Mouse (Mus musculus) limb, embryonic 13.5 days (tissue): ENCODE results near the gene Kif26b. TPM values are rescaled to one million over a fixed set of nuclear protein-coding genes. Genes with fewer than 3 reads are reported as not detected.
A peak's percentile ranks its signal among the peaks of the same experiment; 100 is the strongest.

Source experiments
- ATAC-seq: fragments of 200-750 bp; cut with Nextera tagmentation; 2 replicates; pipeline ENCODE4 v1.8.0; 2017; ENCODE audit warnings: low read depth, moderate number of reproducible peaks, moderate TSS enrichment; ENCODE audit not compliant: low FRiP score
- H3K27ac ChIP-seq: fragments of 300-500 bp; sonication (generic); 2 replicates; pipeline ENCODE4 v1.5.1; 2015; ENCODE audit warnings: inconsistent platforms, mild to moderate bottlenecking, moderate library complexity
- H3K27me3 ChIP-seq: fragments of 300-500 bp; sonication (generic); 2 replicates; pipeline ENCODE4 v1.6.1; 2015; ENCODE audit warnings: mild to moderate bottlenecking, inconsistent platforms
- H3K36me3 ChIP-seq: fragments of 300-500 bp; sonication (generic); 2 replicates; pipeline ENCODE4 v1.6.1; 2015; ENCODE audit warnings: inconsistent platforms, mild to moderate bottlenecking, moderate library complexity
- H3K4me1 ChIP-seq: fragments of 300-500 bp; sonication (generic); 2 replicates; pipeline ENCODE4 v1.6.1; 2015; ENCODE audit warnings: inconsistent platforms
- H3K4me2 ChIP-seq: fragments of 300-500 bp; sonication (generic); replicated peaks from 2 replicates; pipeline ENCODE4 v1.6.1; 2015; ENCODE audit warnings: inconsistent platforms, mild to moderate bottlenecking, moderate library complexity
- H3K4me3 ChIP-seq: fragments of 300-500 bp; sonication (generic); 2 replicates; pipeline ENCODE4 v1.5.1; 2015; ENCODE audit warnings: moderate library complexity, mild to moderate bottlenecking, inconsistent platforms
- H3K9ac ChIP-seq: fragments of 300-500 bp; sonication (generic); 2 replicates; pipeline ENCODE4 v1.6.1; 2015; ENCODE audit warnings: mild to moderate bottlenecking, inconsistent platforms
- H3K9me3 ChIP-seq: fragments of 300-500 bp; sonication (generic); 2 replicates; pipeline ENCODE4 v1.6.1; 2016; ENCODE audit warnings: inconsistent platforms
- WGBS: fragments of 180-500 bp; shearing (Covaris S2); methylation state at CpG from one replicate; pipeline ENCODE4 v1.1.7; 2015; 5-methylcytosine and 5-hydroxymethylcytosine counted together
- polyA plus RNA-seq: library from polyadenylated mRNA; unstranded; fragments of >200 nt; fragmentation: Nextera tagmentation; extraction: Ambion mirVana; gene quantifications from 2 replicates; pipeline ENCODE4 v1.2.1, GENCODE M21; 2015

The Kif26b gene
- polyA plus RNA-seq, 1 experiment from 2014 or later = 13.3 TPM

DNA sequence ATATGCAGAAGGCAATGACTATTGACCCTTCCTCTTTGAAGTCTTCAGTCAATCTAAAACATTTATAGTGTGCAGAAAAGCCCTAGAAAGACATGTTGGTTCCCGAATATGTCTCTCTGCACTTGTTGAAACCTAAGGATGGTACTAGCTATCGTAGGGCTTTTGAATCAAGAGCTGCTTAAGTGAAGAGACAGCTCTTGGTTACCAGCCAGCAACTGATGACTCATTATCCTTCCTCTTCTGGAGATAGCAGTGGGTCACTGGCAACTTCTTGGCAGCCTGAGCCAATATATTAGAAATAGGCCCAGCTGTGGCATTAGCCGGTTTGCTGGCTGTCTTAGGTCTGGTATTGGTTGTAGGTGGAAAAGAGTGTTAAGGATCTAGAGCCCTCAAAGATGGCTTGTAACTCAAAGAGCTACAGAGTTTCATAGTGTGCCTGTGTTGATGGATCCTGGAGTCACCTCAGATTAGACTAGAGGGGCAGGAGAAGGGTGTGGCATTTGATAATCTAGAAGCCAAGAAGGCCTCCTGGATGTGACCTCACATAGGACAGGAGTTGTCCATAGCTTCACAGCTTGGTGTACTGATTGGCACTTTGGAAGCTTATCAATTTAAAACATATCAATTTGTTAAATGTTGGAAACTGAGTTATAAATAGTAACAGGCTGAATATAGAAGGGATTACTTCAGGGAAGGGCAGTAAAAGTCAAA is 146.8 kb downstream of the Kif26b start:
- H3K4me2 ChIP-seq = no peak overlapping the region
- no peak for ATAC-seq
- H3K27ac ChIP-seq = no peak overlapping the region
- H3K4me3 ChIP-seq = no peak overlapping the region
- H3K36me3 ChIP-seq = peaks cover 11% of the 10 kb centered on the region
- H3K27me3 ChIP-seq = peaks cover 18% of the 10 kb centered on the region; the same call in 1 of the 2 replicates
- WGBS = 90% methylated on average over 3 of the region's 3 CpGs
- no peaks in the 10 kb centered on the region for H3K9me3 ChIP-seq
- H3K9ac ChIP-seq = no peak overlapping the region
- H3K4me1 ChIP-seq = peaks cover 37% of the 10 kb centered on the region

DNA sequence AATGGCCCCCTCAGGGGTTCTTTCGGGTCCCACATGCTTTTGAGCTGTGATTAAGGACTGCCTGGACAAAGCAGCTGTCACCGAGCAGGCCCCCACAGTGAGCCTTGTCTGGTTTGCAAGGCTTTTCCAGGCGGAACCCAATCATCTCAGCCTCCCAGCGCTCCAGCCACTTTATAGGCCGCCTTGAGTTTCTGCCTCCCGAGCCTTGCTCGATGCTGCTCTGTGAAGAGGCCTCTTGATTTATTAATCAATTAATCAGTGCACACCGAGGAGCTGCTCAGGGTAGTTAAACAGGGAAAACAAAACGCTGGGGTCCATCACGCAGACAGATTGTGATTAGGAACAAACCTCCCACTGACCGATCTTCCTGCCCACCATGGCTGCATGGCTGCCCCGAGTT is 148.2 kb downstream of the Kif26b start:
- H3K9ac ChIP-seq = no peak overlapping the region
- peaks cover 14% of the 10 kb centered on the region for H3K36me3 ChIP-seq
- H3K4me3 ChIP-seq = no peak overlapping the region
- WGBS = 20% methylated on average over 12 of the region's 12 CpGs
- H3K27ac ChIP-seq = no peak overlapping the region
- peaks cover 15% of the 10 kb centered on the region; the same call in 1 of the 2 replicates for H3K27me3 ChIP-seq
- no peaks in the 10 kb centered on the region for H3K9me3 ChIP-seq
- no peak overlapping the region for H3K4me2 ChIP-seq
- ATAC-seq = no peak
- peaks cover 33% of the 10 kb centered on the region for H3K4me1 ChIP-seq

DNA sequence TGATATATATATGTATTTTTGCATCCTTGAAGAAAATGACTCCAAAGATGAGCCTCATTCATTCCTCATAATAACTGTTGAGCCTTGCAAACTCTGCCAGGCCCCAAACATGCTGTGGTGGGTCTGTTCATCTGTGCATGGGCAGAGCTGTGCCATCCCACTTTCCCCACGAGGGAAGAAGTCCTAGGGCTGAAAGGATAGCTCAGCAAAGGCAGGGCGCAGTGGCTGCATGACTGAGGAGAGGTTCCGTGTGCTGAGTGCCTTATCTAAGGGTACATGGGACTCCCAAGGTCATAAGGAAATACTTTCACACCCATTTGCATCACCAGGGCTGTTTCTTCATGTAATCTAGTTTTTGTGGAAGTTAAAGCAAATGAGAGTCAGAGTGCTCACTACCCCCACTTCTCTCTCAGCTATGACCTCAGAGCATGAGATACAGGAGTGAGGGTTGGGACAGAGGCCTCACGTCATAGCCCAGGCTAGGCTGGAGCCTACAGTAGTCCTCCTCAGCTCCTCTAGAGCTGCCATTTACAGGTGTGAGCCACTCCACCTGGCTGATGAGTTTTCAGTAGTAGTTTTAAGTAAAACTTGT is 148.8 kb downstream of the Kif26b start:
- no peak overlapping the region for H3K9ac ChIP-seq
- 75% methylated on average over 4 of the region's 4 CpGs for WGBS
- ATAC-seq = no peak
- no peaks in the 10 kb centered on the region for H3K9me3 ChIP-seq
- H3K36me3 ChIP-seq = peaks cover 14% of the 10 kb centered on the region
- H3K4me1 ChIP-seq = peaks cover 28% of the 10 kb centered on the region
- H3K4me3 ChIP-seq = no peak overlapping the region
- H3K4me2 ChIP-seq = no peak overlapping the region
- peaks cover 15% of the 10 kb centered on the region; the same call in 1 of the 2 replicates for H3K27me3 ChIP-seq
- H3K27ac ChIP-seq = no peak overlapping the region

GRCm38 (mm10) chr1:178683631-178684030 is 154.7 kb downstream of the Kif26b start:
- Histone ChIP-seq H3K4me2 (no peak overlapping the region), H3K27me3 (peaks cover 22% of the 10 kb centered on the region; the same call in 1 of the 2 replicates), H3K4me1 (peaks cover 11% of the 10 kb centered on the region), H3K9me3 (no peaks in the 10 kb centered on the region), H3K27ac (no peak overlapping the region), H3K4me3 (no peak overlapping the region), H3K36me3 (peaks cover 13% of the 10 kb centered on the region), H3K9ac (no peak overlapping the region)
- 37% methylated on average over 10 of the region's 10 CpGs for WGBS
- peak; percentile 49; the same call in 1 of the 2 replicates for ATAC-seq

DNA sequence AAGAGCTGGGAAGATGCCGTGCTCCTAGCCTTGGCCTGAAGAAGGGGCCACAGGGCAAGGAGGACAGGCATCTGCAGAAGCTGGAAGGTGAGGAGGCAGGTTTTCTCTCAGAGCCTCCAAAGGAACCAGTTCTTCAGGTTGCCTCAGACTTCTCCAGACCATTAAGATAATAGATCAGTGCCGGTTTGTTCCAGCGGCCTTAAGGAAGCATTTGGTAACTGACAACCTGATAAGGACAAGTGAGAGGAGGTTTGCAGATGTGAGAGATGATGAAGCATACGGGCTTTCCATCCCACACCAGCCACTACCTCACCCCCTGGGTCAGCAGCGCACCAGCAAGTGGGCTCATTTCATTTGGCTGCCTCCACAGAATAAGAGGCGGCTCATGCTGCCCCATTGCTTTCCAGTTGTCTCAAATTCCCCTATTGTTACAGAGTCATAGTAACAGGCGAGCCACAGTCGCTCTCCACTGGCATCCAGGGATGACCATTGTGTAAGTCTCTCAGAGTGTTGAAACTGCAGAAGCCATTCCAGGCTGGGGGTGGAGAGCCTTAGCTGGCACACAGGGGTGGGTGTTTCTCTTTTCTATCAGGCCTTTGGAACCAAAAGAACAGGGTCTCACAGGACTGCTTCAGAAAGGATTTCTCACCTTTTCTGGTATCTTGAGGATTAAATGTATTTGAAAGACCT is 156.2 kb downstream of the Kif26b start:
- no peak overlapping the region for H3K27ac ChIP-seq
- no peak overlapping the region for H3K4me2 ChIP-seq
- peaks cover 21% of the 10 kb centered on the region for H3K4me1 ChIP-seq
- 0 out of 2 replicates have a peak, but pooled peaks cover 3% of the 10 kb centered on the region for H3K36me3 ChIP-seq
- WGBS = 80% methylated on average over 8 of the region's 8 CpGs
- peaks cover 18% of the 10 kb centered on the region; the same call in 1 of the 2 replicates for H3K27me3 ChIP-seq
- H3K9ac ChIP-seq = no peak overlapping the region
- H3K4me3 ChIP-seq = no peak overlapping the region
- no peaks in the 10 kb centered on the region for H3K9me3 ChIP-seq
- ATAC-seq = no peak

DNA sequence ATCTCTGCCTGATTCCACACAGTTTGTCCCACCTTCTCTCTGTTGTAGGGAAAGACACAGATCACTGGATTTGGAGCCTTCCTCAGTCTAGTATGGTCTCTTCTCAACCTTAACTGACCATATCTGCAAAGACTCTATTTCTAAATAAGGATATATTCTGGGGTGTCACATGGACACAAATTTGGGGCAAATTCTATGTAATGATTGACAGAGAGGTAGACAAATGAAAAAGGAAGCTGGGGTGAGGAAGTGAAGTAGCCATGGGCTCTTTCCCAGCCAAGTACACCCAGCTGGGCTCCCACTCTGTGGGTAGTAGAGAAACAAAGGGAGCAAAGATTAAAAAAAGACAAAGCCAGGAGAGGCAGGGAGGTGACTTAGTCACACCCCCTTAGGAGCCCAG is 158.0 kb downstream of the Kif26b start:
- ATAC-seq = no peak
- no peak overlapping the region for H3K9ac ChIP-seq
- no peak overlapping the region for H3K4me3 ChIP-seq
- peaks cover 29% of the 10 kb centered on the region for H3K27me3 ChIP-seq
- peaks cover 32% of the 10 kb centered on the region for H3K4me1 ChIP-seq
- H3K4me2 ChIP-seq = no peak overlapping the region
- H3K9me3 ChIP-seq = no peaks in the 10 kb centered on the region
- H3K36me3 ChIP-seq = no peaks in the 10 kb centered on the region
- H3K27ac ChIP-seq = no peak overlapping the region

DNA sequence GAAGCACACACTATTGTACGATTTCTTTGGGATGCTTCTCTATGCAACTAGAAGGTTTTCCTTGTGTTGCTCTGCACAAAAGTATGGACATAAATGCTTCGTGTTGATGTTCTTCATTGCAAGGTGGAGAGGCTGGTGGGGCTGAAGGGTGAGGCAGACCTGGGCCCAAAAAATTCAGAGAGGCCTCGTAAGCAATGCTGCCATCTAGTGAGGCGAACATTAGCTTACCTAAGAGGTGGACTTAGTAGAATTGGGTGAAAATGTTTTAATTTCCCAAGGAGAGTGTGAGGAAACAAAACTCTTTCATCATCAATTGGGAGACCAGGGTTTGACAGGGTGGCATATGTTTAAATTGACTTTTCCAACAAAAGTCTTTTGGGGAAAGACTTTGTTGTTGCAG is 160.6 kb downstream of the Kif26b start:
- Histone ChIP-seq H3K4me3 (no peak overlapping the region), H3K4me2 (no peak overlapping the region), H3K27ac (no peak overlapping the region), H3K27me3 (peaks cover 42% of the 10 kb centered on the region), H3K9ac (no peak overlapping the region), H3K4me1 (peaks cover 21% of the 10 kb centered on the region; the same call in 1 of the 2 replicates), H3K36me3 (no peaks in the 10 kb centered on the region), H3K9me3 (no peaks in the 10 kb centered on the region)
- WGBS = 52% methylated on average over 4 of the region's 4 CpGs
- no peak for ATAC-seq

DNA sequence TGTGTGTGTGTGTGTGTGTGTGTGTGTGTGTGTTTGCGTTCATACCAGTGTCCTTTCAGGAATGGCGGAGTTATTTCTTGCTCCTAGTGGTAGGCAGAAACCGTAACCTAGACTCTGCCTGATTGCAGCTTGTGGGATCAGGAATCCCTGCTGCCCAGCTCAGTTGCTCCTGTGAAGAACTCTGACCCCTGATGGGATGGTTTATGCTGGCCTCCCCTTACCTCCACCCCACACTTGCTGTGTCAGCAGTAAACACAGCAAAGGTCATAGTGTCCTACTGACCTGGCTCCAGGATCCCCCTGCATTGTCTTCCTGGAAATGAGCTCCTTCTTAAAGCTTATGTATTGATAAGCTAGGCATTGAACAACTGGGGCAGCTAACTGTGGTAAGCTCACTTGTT is 162.8 kb downstream of the Kif26b start:
- WGBS = 96% methylated on average over 3 of the region's 3 CpGs
- Histone ChIP-seq H3K9ac (no peak overlapping the region), H3K27me3 (peaks cover 48% of the 10 kb centered on the region), H3K27ac (no peak overlapping the region), H3K4me3 (no peak overlapping the region), H3K4me1 (peaks cover 21% of the 10 kb centered on the region; the same call in 1 of the 2 replicates), H3K4me2 (no peak overlapping the region), H3K36me3 (no peaks in the 10 kb centered on the region), H3K9me3 (no peaks in the 10 kb centered on the region)
- ATAC-seq = no peak

DNA sequence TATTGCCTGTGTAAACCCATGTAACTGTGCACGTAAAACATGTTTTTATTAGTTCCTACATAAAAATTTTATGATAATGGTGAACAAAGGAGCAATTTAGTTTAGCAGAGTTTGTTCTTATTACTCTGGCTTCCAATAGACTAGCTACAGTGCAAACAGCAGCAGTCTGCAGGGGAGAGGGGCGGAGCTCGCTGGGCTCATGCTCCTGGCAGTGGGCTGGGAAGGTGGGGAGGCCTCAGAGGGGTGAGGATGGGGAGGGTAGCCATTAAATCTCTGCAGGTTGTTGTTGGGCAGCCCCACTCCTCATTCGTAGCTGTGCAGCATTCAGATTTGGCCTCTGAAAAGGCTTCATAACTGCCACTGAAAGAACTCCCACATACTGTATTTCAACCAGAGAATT is 171.2 kb downstream of the Kif26b start:
- WGBS = 21% methylated on average over 4 of the region's 4 CpGs
- Histone ChIP-seq H3K4me2 (no peak overlapping the region), H3K9me3 (no peaks in the 10 kb centered on the region), H3K27ac (no peak overlapping the region), H3K4me3 (no peak overlapping the region), H3K27me3 (peaks cover 70% of the 10 kb centered on the region), H3K4me1 (peaks cover 12% of the 10 kb centered on the region), H3K9ac (no peak overlapping the region), H3K36me3 (no peaks in the 10 kb centered on the region)
- ATAC-seq = peak; percentile 85

- WGBS = 65% methylated on average over 8 of the region's 8 CpGs
- Histone ChIP-seq H3K27ac (no peak overlapping the region), H3K4me1 (peaks cover 20% of the 10 kb centered on the region), H3K27me3 (peaks cover 49% of the 10 kb centered on the region), H3K9ac (no peak overlapping the region), H3K4me3 (no peak overlapping the region), H3K9me3 (no peaks in the 10 kb centered on the region), H3K36me3 (no peaks in the 10 kb centered on the region), H3K4me2 (no peak overlapping the region)
- no peak for ATAC-seq
These were observed 174.6 kb downstream of the Kif26b start for GRCm38 (mm10) chr1:178703496-178703895.

DNA sequence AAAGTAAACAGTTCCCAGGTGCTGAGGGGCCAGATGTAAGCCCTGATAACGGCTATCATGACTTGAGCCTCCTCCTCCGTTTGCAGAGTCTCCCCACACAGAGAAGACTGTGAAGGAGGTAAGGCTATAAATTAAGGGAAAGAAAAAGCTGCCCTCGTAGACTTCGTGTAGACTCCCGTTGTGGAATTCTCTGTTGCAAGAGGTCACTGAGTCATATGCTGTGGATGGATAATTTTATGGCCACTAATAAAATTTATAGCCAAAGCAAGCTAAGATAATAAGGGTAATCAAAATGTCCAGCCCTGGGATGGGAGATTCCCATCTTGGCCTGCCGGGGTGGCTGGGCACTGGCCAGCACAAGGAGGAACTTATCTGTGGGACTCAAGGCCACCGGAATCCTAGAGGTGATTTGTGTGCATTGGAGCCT is 179.0 kb downstream of the Kif26b start:
- Histone ChIP-seq H3K36me3 (no peaks in the 10 kb centered on the region), H3K4me1 (peaks cover 8% of the 10 kb centered on the region; the same call in 1 of the 2 replicates), H3K27me3 (peaks cover 38% of the 10 kb centered on the region), H3K9ac (no peak overlapping the region), H3K9me3 (no peaks in the 10 kb centered on the region), H3K4me2 (no peak overlapping the region), H3K27ac (no peak overlapping the region), H3K4me3 (no peak overlapping the region)
- ATAC-seq = no peak
- 20% methylated on average over 7 of the region's 7 CpGs for WGBS

GRCm38 (mm10) chr1:178708356-178708755 is 179.4 kb downstream of the Kif26b start:
- H3K4me2 ChIP-seq = no peak overlapping the region
- no peaks in the 10 kb centered on the region for H3K9me3 ChIP-seq
- peaks cover 8% of the 10 kb centered on the region; the same call in 1 of the 2 replicates for H3K4me1 ChIP-seq
- H3K27ac ChIP-seq = no peak overlapping the region
- ATAC-seq = no peak
- H3K27me3 ChIP-seq = peaks cover 38% of the 10 kb centered on the region; the same call in 1 of the 2 replicates
- H3K36me3 ChIP-seq = no peaks in the 10 kb centered on the region
- WGBS = 73% methylated on average over 1 of the region's 1 CpGs
- no peak overlapping the region for H3K9ac ChIP-seq
- H3K4me3 ChIP-seq = no peak overlapping the region
